Mouse (Mus musculus): ENCODE results near the gene Zfp106. TPM values are rescaled to one million over a fixed set of nuclear protein-coding genes. Genes with fewer than 3 reads are reported as not detected.

Gene Zfp106
- polyA plus RNA-seq, 1 experiment = 24.3 TPM

DNA sequence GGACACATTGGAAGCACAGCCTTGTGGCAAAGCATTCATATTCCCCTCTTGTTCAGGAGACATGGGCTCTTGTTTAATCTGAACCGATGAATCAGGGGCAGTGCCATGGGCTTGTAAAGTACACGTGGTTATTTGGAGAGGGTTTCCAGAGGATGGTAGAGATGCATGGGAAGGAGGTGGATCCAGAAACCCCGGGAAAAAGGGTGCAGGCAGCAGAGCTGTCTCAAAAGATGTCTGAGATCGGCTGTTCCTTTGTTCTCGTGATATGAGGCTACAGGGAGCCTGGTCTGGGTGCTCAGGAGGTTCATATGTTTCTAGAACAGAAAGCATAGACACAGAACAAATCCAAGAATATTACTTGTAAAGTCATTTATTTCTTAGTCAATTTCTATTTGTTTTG lies 36.9 kb downstream of the Zfp106 start:
- no peak for TF ChIP-seq CTCF (IDR thresholded peaks at IDR 0.05; ENCODE audit: extremely low read depth, insufficient read depth, insufficient read length, insufficient replicate concordance)
- no peak for TF ChIP-seq POLR2A (IDR thresholded peaks at IDR 0.05; ENCODE audit: low read depth, low read length)
- Histone ChIP-seq H3K27ac (ENCODE audit: insufficient read depth, low read length) (no peak overlapping the region), H3K4me1 (ENCODE audit: control insufficient read depth, insufficient read depth, insufficient read length) (no peaks in the 10 kb centered on the region), H3K4me3 (ENCODE audit: extremely low read depth, insufficient read depth, insufficient read length) (no peak overlapping the region), H3K36me3 (ENCODE audit: control insufficient read depth, insufficient read depth, low read length) (peaks cover 52% of the 10 kb centered on the region), H3K27me3 (ENCODE audit: control insufficient read depth, insufficient read depth, low read length) (no peaks in the 10 kb centered on the region)
- no peak for DNase-seq (ENCODE audit: low read depth in 1 of 2, low spot score in 2 of 2)
- WGBS = 87% methylated on average over 5 of the region's 5 CpGs

DNA sequence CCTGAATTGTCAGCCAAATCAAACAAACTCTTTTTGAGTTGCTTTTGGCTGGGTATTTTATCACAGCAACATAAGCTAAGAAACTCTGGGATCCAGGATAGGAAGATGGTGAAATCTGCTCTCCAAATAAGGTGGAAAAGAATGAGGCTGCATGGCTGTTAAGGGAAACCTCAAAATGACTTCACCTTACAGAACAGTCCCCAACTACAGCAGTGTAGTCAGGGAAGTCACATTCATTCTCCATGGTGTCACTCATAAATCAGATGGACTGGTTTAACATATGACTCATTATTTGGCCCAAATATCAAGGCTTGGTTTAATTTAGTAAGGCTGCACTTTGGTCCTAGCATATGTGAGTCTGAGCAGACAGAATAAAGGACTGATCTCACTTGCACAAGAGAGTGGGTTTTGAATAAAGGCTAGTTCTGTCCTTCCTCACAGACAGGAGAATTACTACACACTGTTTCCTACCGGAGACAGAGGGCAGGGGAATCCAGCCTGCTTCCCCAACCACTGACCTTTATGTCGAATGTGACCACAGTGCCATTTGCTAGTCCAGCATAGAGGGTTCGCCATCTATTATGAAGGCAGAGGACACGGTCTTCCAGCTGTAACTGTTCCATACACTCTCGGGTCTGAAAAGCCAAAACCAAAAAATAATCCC lies 45.0 kb downstream of the Zfp106 start:
- TF ChIP-seq POLR2A (IDR thresholded peaks at IDR 0.05; ENCODE audit: low read depth, low read length) (no peak), CTCF (IDR thresholded peaks at IDR 0.05; ENCODE audit: extremely low read depth, insufficient read depth, insufficient read length, insufficient replicate concordance) (no peak)
- no peak overlapping the region for H3K27ac ChIP-seq (ENCODE audit: insufficient read depth, low read length)
- no peak overlapping the region for H3K4me3 ChIP-seq (ENCODE audit: extremely low read depth, insufficient read depth, insufficient read length)
- H3K4me1 ChIP-seq (ENCODE audit: control insufficient read depth, insufficient read depth, insufficient read length) = no peaks in the 10 kb centered on the region
- H3K27me3 ChIP-seq (ENCODE audit: control insufficient read depth, insufficient read depth, low read length) = no peaks in the 10 kb centered on the region
- DNase-seq (ENCODE audit: low read depth in 1 of 2, low spot score in 2 of 2) = no peak
- H3K36me3 ChIP-seq (ENCODE audit: control insufficient read depth, insufficient read depth, low read length) = peaks cover 44% of the 10 kb centered on the region
- WGBS = 94% methylated on average over 5 of the region's 5 CpGs

DNA sequence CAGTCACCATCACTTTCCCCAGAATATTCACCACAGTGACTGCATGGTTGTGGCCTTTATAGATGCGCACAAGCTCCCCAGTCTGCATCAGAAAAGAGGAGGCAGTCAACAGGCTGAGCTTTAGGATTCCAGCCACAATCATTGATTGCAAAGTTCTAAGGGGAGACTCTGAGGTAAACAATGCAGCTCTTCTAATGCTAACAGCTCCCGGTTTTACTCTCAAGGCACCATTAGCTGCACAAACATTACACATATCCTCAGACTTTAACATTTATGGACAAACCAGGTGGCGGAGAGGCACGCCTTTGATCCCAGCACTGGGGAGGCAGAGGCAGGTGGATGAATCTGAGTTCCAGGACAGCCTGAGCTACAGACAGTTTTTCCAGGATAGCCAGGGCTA lies 49.5 kb downstream of the Zfp106 start:
- no peak for DNase-seq (ENCODE audit: low read depth in 1 of 2, low spot score in 2 of 2)
- peaks cover 39% of the 10 kb centered on the region for H3K36me3 ChIP-seq (ENCODE audit: control insufficient read depth, insufficient read depth, low read length)
- H3K4me3 ChIP-seq (ENCODE audit: extremely low read depth, insufficient read depth, insufficient read length) = no peak overlapping the region
- H3K27me3 ChIP-seq (ENCODE audit: control insufficient read depth, insufficient read depth, low read length) = no peaks in the 10 kb centered on the region
- TF ChIP-seq CTCF (IDR thresholded peaks at IDR 0.05; ENCODE audit: extremely low read depth, insufficient read depth, insufficient read length, insufficient replicate concordance) (no peak), POLR2A (IDR thresholded peaks at IDR 0.05; ENCODE audit: low read depth, low read length) (no peak)
- 92% methylated on average over 4 of the region's 4 CpGs for WGBS
- H3K4me1 ChIP-seq (ENCODE audit: control insufficient read depth, insufficient read depth, insufficient read length) = no peaks in the 10 kb centered on the region
- no peak overlapping the region for H3K27ac ChIP-seq (ENCODE audit: insufficient read depth, low read length)

DNA sequence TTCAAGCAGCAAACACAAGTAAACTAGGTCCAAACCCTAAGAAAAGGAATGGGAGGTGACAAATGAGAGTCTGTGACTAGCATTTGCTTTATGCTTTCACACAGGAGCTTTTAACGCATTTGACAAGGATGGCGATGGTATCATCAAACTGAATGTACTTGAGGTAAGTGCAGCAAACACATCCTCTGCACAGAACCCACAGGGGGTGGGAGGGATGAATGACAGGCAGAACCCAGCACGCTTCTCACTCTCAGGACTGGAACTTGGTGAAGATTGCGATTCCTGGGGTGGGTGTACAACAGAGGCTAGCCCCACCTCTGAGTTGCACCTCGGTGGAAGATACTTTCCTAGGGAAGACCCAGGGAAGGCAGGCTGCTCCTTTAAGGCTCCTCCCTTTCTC lies 59.7 kb downstream of the Zfp106 start:
- no peak for DNase-seq (ENCODE audit: low read depth in 1 of 2, low spot score in 2 of 2)

DNA sequence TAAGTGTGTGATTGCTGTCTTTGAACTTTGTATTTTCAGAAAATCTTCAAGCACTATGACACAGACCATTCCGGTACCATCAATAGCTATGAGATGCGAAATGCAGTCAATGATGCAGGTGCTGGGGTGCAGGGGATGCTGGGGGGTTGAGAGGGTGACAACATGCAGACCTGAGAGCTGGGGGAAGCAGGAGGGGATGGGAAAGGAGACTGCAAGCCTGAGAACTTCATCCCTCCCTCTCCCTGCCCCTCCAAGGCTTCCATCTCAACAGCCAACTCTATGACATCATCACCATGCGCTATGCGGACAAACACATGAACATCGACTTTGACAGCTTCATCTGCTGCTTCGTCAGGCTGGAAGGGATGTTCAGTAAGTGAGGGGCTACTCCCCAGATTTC lies 60.5 kb downstream of the Zfp106 start:
- peaks cover 5% of the 10 kb centered on the region for H3K36me3 ChIP-seq (ENCODE audit: control insufficient read depth, insufficient read depth, low read length)
- H3K4me3 ChIP-seq (ENCODE audit: extremely low read depth, insufficient read depth, insufficient read length) = no peak overlapping the region
- 92% methylated on average over 6 of the region's 6 CpGs for WGBS
- peaks cover 19% of the 10 kb centered on the region; the same call in 1 of the 2 replicates for H3K4me1 ChIP-seq (ENCODE audit: control insufficient read depth, insufficient read depth, insufficient read length)
- DNase-seq (ENCODE audit: low read depth in 1 of 2, low spot score in 2 of 2) = no peak
- no peak for TF ChIP-seq CTCF (IDR thresholded peaks at IDR 0.05; ENCODE audit: extremely low read depth, insufficient read depth, insufficient read length, insufficient replicate concordance)
- no peak for TF ChIP-seq POLR2A (IDR thresholded peaks at IDR 0.05; ENCODE audit: low read depth, low read length)
- no peaks in the 10 kb centered on the region for H3K27me3 ChIP-seq (ENCODE audit: control insufficient read depth, insufficient read depth, low read length)
- no peak overlapping the region for H3K27ac ChIP-seq (ENCODE audit: insufficient read depth, low read length)

More for the DNA sequence above, 59.7 kb downstream of the Zfp106 start:
- TF ChIP-seq CTCF (IDR thresholded peaks at IDR 0.05; ENCODE audit: extremely low read depth, insufficient read depth, insufficient read length, insufficient replicate concordance) (no peak), POLR2A (IDR thresholded peaks at IDR 0.05; ENCODE audit: low read depth, low read length) (no peak)
- H3K4me3 ChIP-seq (ENCODE audit: extremely low read depth, insufficient read depth, insufficient read length) = no peak overlapping the region
- H3K27ac ChIP-seq (ENCODE audit: insufficient read depth, low read length) = no peak overlapping the region
- no peaks in the 10 kb centered on the region for H3K27me3 ChIP-seq (ENCODE audit: control insufficient read depth, insufficient read depth, low read length)
- H3K36me3 ChIP-seq (ENCODE audit: control insufficient read depth, insufficient read depth, low read length) = peaks cover 6% of the 10 kb centered on the region
- 76% methylated on average over 5 of the region's 5 CpGs for WGBS
- H3K4me1 ChIP-seq (ENCODE audit: control insufficient read depth, insufficient read depth, insufficient read length) = peaks cover 19% of the 10 kb centered on the region; the same call in 1 of the 2 replicates

DNA sequence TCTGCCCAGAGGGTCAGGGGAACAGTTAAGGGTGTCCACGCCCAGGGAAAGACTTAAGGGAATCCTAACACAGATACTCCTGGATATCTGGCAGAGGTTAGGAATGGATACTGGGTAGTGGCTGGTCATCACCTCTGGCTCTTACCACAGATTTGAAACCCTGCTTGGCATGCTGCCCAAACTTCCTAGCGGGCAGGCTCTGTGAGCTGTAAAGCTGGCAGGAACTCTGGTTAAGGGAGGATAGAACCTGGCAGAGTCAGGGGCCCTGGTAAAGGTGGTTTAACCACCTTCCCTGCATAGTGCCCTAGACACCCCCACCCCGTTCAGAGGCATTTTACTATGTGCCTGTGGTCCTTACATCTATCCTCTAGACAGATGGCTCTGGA lies 61.0 kb downstream of the Zfp106 start:
- Histone ChIP-seq H3K27ac (ENCODE audit: insufficient read depth, low read length) (no peak overlapping the region), H3K27me3 (ENCODE audit: control insufficient read depth, insufficient read depth, low read length) (no peaks in the 10 kb centered on the region), H3K36me3 (ENCODE audit: control insufficient read depth, insufficient read depth, low read length) (peaks cover 5% of the 10 kb centered on the region), H3K4me3 (ENCODE audit: extremely low read depth, insufficient read depth, insufficient read length) (no peak overlapping the region), H3K4me1 (ENCODE audit: control insufficient read depth, insufficient read depth, insufficient read length) (peaks cover 19% of the 10 kb centered on the region; the same call in 1 of the 2 replicates)
- TF ChIP-seq CTCF (IDR thresholded peaks at IDR 0.05; ENCODE audit: extremely low read depth, insufficient read depth, insufficient read length, insufficient replicate concordance) (no peak), POLR2A (IDR thresholded peaks at IDR 0.05; ENCODE audit: low read depth, low read length) (no peak)
- 66% methylated on average over 3 of the region's 3 CpGs for WGBS
- DNase-seq (ENCODE audit: low read depth in 1 of 2, low spot score in 2 of 2) = no peak

DNA sequence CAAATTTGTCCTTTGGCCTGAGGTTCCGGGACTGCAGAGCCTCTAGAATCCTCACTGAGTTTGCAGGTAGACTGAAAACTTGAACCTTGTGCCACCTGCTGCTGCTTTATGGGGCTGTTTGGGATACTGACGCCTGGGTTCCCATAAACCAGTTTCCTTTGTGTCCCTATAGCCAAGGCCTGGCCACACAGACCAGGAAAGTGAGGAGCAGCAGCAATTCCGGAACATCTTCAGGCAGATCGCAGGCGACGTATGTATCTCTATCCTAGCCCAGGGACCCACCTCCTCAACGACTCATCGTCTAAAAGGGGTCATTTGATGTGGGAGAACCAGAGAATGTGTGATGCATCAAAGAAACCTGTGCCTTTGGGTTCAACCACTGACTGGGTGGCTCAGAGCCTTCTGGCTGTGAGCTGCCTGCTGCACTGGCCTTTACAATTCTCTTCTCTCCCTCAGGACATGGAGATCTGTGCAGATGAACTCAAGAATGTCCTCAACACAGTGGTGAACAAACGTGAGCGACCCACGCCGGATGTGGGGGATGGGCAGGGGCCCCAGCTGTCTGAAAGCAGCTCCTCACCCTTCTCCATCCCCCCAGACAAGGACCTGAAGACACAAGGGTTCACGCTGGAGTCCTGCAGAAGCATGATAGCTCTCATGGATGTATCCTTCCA lies 61.6 kb downstream of the Zfp106 start:
- no peak overlapping the region for H3K4me3 ChIP-seq (ENCODE audit: extremely low read depth, insufficient read depth, insufficient read length)

More for the DNA sequence above, 61.6 kb downstream of the Zfp106 start:
- H3K27me3 ChIP-seq (ENCODE audit: control insufficient read depth, insufficient read depth, low read length) = no peaks in the 10 kb centered on the region
- 66% methylated on average over 13 of the region's 13 CpGs for WGBS
- no peak overlapping the region for H3K27ac ChIP-seq (ENCODE audit: insufficient read depth, low read length)
- peaks cover 5% of the 10 kb centered on the region for H3K36me3 ChIP-seq (ENCODE audit: control insufficient read depth, insufficient read depth, low read length)
- TF ChIP-seq CTCF (IDR thresholded peaks at IDR 0.05; ENCODE audit: extremely low read depth, insufficient read depth, insufficient read length, insufficient replicate concordance) (no peak), POLR2A (IDR thresholded peaks at IDR 0.05; ENCODE audit: low read depth, low read length) (no peak)
- H3K4me1 ChIP-seq (ENCODE audit: control insufficient read depth, insufficient read depth, insufficient read length) = peaks cover 19% of the 10 kb centered on the region; the same call in 1 of the 2 replicates
- DNase-seq (ENCODE audit: low read depth in 1 of 2, low spot score in 2 of 2) = no peak

Measured in spleen, adult 2 months (tissue).